7 mouse cellular contexts compared by ENCODE assay signal in genomic region chr13:5860651-5861156, GRCm38 (mm10). TPM values are rescaled to one million over a fixed set of nuclear protein-coding genes. Genes with fewer than 3 reads are reported as not detected.
A peak's percentile ranks its signal among the peaks of the same experiment; 100 is the strongest.
DNase-seq lines count a peak whose midpoint lies in the region; ATAC-seq lines count a peak whose summit lies in the region.

No protein-coding gene starts in this region.

- peaks cover 11% of the 10 kb centered on the region for H3K36me3 ChIP-seq in heart, embryonic 12.5 days
- peaks cover 11% of the 10 kb centered on the region for H3K36me3 ChIP-seq in limb, embryonic 10.5 days
- peaks cover 12% of the 10 kb centered on the region for H3K36me3 ChIP-seq in midbrain, embryonic 10.5 days
- H3K36me3 ChIP-seq in stomach, embryonic 16.5 days (ENCODE audit: control insufficient read depth, insufficient read depth, low read length), result no peaks in the 10 kb centered on the region

- no peaks in the 10 kb centered on the region for H3K27me3 ChIP-seq in heart, embryonic 12.5 days (replicated peaks)
- H3K27me3 ChIP-seq in limb, embryonic 10.5 days (ENCODE audit: low read depth, poor library complexity, severe bottlenecking), result no peaks in the 10 kb centered on the region
- H3K27me3 ChIP-seq in midbrain, embryonic 10.5 days (ENCODE audit: low read depth, poor library complexity, severe bottlenecking), result peaks cover 5% of the 10 kb centered on the region; the same call in 1 of the 2 replicates
- no peaks in the 10 kb centered on the region for H3K27me3 ChIP-seq in stomach, embryonic 16.5 days (ENCODE audit: control insufficient read depth, insufficient read depth, low read length)

- peaks cover 16% of the 10 kb centered on the region for H3K4me1 ChIP-seq in heart, embryonic 12.5 days (replicated peaks)
- H3K4me1 ChIP-seq in limb, embryonic 10.5 days, result peaks cover 19% of the 10 kb centered on the region
- peaks cover 18% of the 10 kb centered on the region for H3K4me1 ChIP-seq in midbrain, embryonic 10.5 days
- peaks cover 14% of the 10 kb centered on the region for H3K4me1 ChIP-seq in stomach, embryonic 16.5 days (ENCODE audit: control insufficient read depth, insufficient read depth, low read length)

- peak overlapping the region; percentile 77 for H3K4me2 ChIP-seq in heart, embryonic 12.5 days
- peak overlapping the region; percentile 86 for H3K4me2 ChIP-seq in stomach, embryonic 16.5 days (ENCODE audit: low read depth, low read length)

- H3K9me3 ChIP-seq in heart, embryonic 12.5 days (replicated peaks), result no peaks in the 10 kb centered on the region
- no peaks in the 10 kb centered on the region for H3K9me3 ChIP-seq in limb, embryonic 10.5 days (replicated peaks)
- H3K9me3 ChIP-seq in midbrain, embryonic 10.5 days (replicated peaks), result no peaks in the 10 kb centered on the region
- H3K9me3 ChIP-seq in stomach, embryonic 16.5 days (replicated peaks; ENCODE audit: control insufficient read depth, low read length), result no peaks in the 10 kb centered on the region

- H3K4me3 ChIP-seq in heart, embryonic 12.5 days, result peak overlapping the region; percentile 69
- peak overlapping the region; percentile 76 for H3K4me3 ChIP-seq in limb, embryonic 10.5 days
- H3K4me3 ChIP-seq in midbrain, embryonic 10.5 days, result peak overlapping the region; percentile 75
- H3K4me3 ChIP-seq in stomach, embryonic 16.5 days (replicated peaks; ENCODE audit: low read length), result peak overlapping the region; percentile 89

- peak overlapping the region; percentile 99 for H3K27ac ChIP-seq in heart, embryonic 12.5 days (ENCODE audit: poor library complexity, severe bottlenecking)
- peak overlapping the region; percentile 99 for H3K27ac ChIP-seq in limb, embryonic 10.5 days
- peak overlapping the region; percentile 99 for H3K27ac ChIP-seq in midbrain, embryonic 10.5 days (replicated peaks)
- peak overlapping the region; percentile 99 for H3K27ac ChIP-seq in stomach, embryonic 16.5 days (ENCODE audit: low read length)

- DNase-seq in 416B (ENCODE audit: low read depth) (peak; percentile 64), A20 (ENCODE audit: low read depth, low spot score) (peak; percentile 71)
- DNase-seq in limb, embryonic 10.5 days (ENCODE audit: low spot score), result no peak
- DNase-seq in midbrain, embryonic 10.5 days (ENCODE audit: low spot score), result no peak

- ATAC-seq in common myeloid progenitor, adult 5-6 weeks (replicated peaks; ENCODE audit: low read depth, poor library complexity, severe bottlenecking), result peak; percentile 21
- ATAC-seq in heart, embryonic 12.5 days (ENCODE audit: insufficient number of reproducible peaks, low FRiP score), result peak; percentile 54
- peak; percentile 14; the same call in 1 of the 2 replicates for ATAC-seq in stomach, embryonic 16.5 days (ENCODE audit: insufficient read depth, low FRiP score)

- peak overlapping the region; percentile 96 for H3K9ac ChIP-seq in heart, embryonic 12.5 days
- H3K9ac ChIP-seq in stomach, embryonic 16.5 days (ENCODE audit: low read length), result peak overlapping the region; percentile 98

- under 1% methylated on average over 27 of the region's 27 CpGs for WGBS in heart, embryonic 12.5 days
- under 1% methylated on average over 27 of the region's 27 CpGs for WGBS in limb, embryonic 10.5 days
- WGBS in midbrain, embryonic 10.5 days, result under 1% methylated on average over 27 of the region's 27 CpGs
- under 1% methylated on average over 27 of the region's 27 CpGs for WGBS in stomach, embryonic 16.5 days

RNA-seq across cellular contexts. Expression of gene Klf6, which starts 0.6 kb away (rescaled TPM):
- 103 and 107 TPM in 2 replicates for total RNA-seq in common myeloid progenitor, adult 5-6 weeks (2017)
- 69.6 and 74.5 TPM in 2 replicates for polyA plus RNA-seq in heart, embryonic 12.5 days (2016; fragmentation: Nextera tagmentation; extraction: Ambion mirVana)
- 19.4 and 19.6 TPM in 2 replicates for polyA plus RNA-seq in limb, embryonic 10.5 days (2016; fragmentation: Nextera tagmentation; extraction: Ambion mirVana)
- 53.5 and 63.0 TPM in 2 replicates for polyA plus RNA-seq in midbrain, embryonic 10.5 days (2016; fragmentation: Nextera tagmentation; extraction: Ambion mirVana)
- polyA plus RNA-seq in stomach, embryonic 16.5 days (2015; fragmentation: Nextera tagmentation; extraction: Ambion mirVana), result 99.4 and 107 TPM in 2 replicates

Comparison
In these comparisons a context has a peak if more than half of its experiments do, and no peak if none do; other contexts are left out.
1. DNase-seq: peak in 416B (single experiment) and A20 (single experiment); none in limb, embryonic 10.5 days (single experiment) and midbrain, embryonic 10.5 days (single experiment).
2. Peak in every context shown above with its lines, with median percentiles within 50 percentile points of each other: ATAC-seq, H3K27ac ChIP-seq and H3K4me3 ChIP-seq.